Mouse (Mus musculus) C2C12 (cell line): ENCODE measurements around the gene Camkk2. TPM values are rescaled to one million over a fixed set of nuclear protein-coding genes. Genes with fewer than 3 reads are reported as not detected.

Source experiments
- H3K27me3 ChIP-seq: one replicate; pipeline ENCODE4 v1.6.1; 2011; ENCODE audit not compliant: control insufficient read depth, insufficient read depth, insufficient read length
- H3K36me3 ChIP-seq: one replicate; pipeline ENCODE4 v1.6.1; 2011; ENCODE audit not compliant: control insufficient read depth, insufficient read depth
- H3K4me3 ChIP-seq: one replicate; pipeline ENCODE4 v1.5.1; 2011; ENCODE audit warnings: mild to moderate bottlenecking, control low read depth; ENCODE audit not compliant: poor library complexity, insufficient read depth, severe bottlenecking
- H3K79me2 ChIP-seq: one replicate; pipeline ENCODE4 v1.6.1; 2011; ENCODE audit not compliant: control insufficient read depth, insufficient read depth
- H3K79me3 ChIP-seq: one replicate; pipeline ENCODE4 v1.6.1; 2011; ENCODE audit warnings: low read depth, control low read depth
- H3ac ChIP-seq: one replicate; pipeline ENCODE3; 2011; ENCODE audit warnings: low read depth; ENCODE audit not compliant: control insufficient read depth, insufficient read length
- FOSL1 ChIP-seq: IDR thresholded peaks from one replicate; pipeline ENCODE4 v1.8.0; 2011; ENCODE audit warnings: mild to moderate bottlenecking, low read length; ENCODE audit not compliant: poor library complexity, insufficient read depth, severe bottlenecking
- MYOG ChIP-seq: IDR thresholded peaks from one replicate; pipeline ENCODE4 v1.6.1; 2011; ENCODE audit not compliant: control insufficient read depth, insufficient read length; ENCODE audit errors: extremely low read depth
- USF1 ChIP-seq: IDR thresholded peaks from one replicate; pipeline ENCODE4 v1.6.1; 2011; ENCODE audit warnings: low read depth, mild to moderate bottlenecking, control low read depth, moderate library complexity
- microRNA-seq: library from miRNA; unstranded; fragments of <30 nt; microRNA quantifications from one replicate; pipeline ENCODE4, GENCODE M21; 2019; ENCODE audit warnings: borderline microRNAs expressed
- polyA plus RNA-seq: library from polyadenylated mRNA; unstranded; fragments of >200 nt; fragmentation: generic; extraction: Trizol; gene quantifications from one replicate; pipeline ENCODE4 v1.2.1, GENCODE M21; 2012; ENCODE audit warnings: missing spikeins

Camkk2 gene
- polyA plus RNA-seq, 1 experiment, result 15.4 TPM

GRCm38 (mm10) chr5:122681276-122681675 is 97.9 kb downstream of the Camkk2 start:
- no peaks in the 10 kb centered on the region for H3K27me3 ChIP-seq
- TF ChIP-seq USF1 (no peak), MYOG (no peak), FOSL1 (no peak)

More at GRCm38 (mm10) chr5:122681276-122681675, 97.9 kb downstream of the Camkk2 start:
- no peaks in the 10 kb centered on the region for H3K79me2 ChIP-seq
- no peaks in the 10 kb centered on the region for H3K36me3 ChIP-seq
- H3K79me3 ChIP-seq, result no peaks in the 10 kb centered on the region
- no peak overlapping the region for H3ac ChIP-seq
- H3K4me3 ChIP-seq, result no peak overlapping the region

Small RNA genes lying within 50 kb of the gene (microRNA-seq; reads per million reads assigned to microRNA genes)
- gene Mir8115, result not detected

Other genes starting within 250 kb of the Camkk2 start
- 3.5 TPM for gene Ift81, start 164.9 kb downstream of the Camkk2 start, polyA plus RNA-seq
- 1.6 TPM for gene P2rx7, start 135.5 kb downstream of the Camkk2 start, polyA plus RNA-seq
- gene P2rx4, start 71.9 kb downstream of the Camkk2 start, polyA plus RNA-seq, result 11.0 TPM
- gene Anapc5, start 41.9 kb upstream of the Camkk2 start, polyA plus RNA-seq, result 223 TPM
- gene Rnf34, start 70.6 kb upstream of the Camkk2 start, polyA plus RNA-seq, result 8.1 TPM
- gene Kdm2b, start 210.4 kb upstream of the Camkk2 start, polyA plus RNA-seq, result 15.3 TPM
- 10.8 TPM for gene Orai1, start 235.7 kb upstream of the Camkk2 start, polyA plus RNA-seq